Mouse (Mus musculus): ENCODE measurements at regions not wholly inside any gene's neighbourhood (a gene's known extent, or its start where the extent isn't known, plus 50 kb on each side); places are given as distances from the start of the nearest gene placed in this dataset.

DNA sequence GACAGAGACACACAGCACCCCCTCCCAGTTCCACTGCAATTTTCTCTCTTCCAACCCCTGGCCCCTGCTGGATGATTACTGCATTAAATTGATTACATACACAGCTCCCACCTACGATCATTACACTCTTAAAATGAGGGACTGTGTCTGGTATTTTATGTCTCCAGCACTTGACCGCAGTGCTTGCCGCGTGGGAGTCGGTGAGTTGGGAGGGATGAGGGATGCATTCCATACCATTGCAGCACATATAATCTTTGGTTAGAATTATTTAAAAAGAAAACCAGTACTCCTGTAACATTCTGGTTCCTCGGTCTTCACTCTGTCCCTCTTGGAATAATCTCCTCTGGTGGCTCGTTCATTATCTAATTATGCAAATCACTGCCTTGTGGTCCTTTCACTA, 230.2 kb upstream of the Far2 start:
- DNase-seq (ENCODE audit: extremely low read depth, insufficient read length, low spot score), result no peak

DNA sequence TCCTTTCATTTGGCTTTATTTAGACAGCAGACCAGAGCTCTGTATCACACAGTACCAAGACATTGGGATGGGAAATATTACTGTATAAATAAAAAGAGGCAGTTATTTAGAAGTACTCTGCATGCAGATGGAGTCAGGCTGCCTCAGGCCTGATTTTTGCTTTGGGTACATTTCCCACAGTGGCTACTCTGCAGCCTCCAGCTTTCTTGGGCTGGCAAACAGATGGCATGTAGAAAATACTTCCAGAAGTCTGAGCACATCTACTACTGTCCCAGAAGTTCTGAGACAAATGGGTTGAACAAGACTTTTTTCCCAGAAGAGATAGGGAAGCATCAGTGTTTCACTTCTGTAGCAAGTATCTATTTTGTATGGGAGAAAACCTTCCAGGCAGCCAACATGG, 229.8 kb upstream of the Far2 start:
- no peak for DNase-seq (ENCODE audit: extremely low read depth, insufficient read length, low spot score)

DNA sequence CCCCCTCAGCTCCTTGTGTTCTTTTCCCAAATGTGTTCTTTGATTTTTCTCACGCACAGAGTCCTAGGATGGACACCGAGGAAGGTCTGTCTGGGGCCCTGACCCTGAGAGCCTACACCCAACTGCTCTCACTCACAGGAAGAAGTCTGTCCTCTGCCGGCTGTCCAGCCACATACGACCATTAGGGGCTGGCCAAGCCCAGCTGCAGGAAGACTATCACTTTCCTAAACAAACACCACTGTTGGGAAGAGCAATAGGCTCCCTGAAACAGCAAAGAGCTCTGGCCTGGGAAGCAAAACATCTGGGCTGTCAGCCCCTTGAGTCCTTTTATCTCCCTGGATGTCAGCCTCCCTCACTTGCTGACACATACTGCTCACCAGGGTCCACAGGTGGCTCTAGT, 224.8 kb upstream of the Far2 start:
- no peak for DNase-seq (ENCODE audit: extremely low read depth, insufficient read length, low spot score)

DNA sequence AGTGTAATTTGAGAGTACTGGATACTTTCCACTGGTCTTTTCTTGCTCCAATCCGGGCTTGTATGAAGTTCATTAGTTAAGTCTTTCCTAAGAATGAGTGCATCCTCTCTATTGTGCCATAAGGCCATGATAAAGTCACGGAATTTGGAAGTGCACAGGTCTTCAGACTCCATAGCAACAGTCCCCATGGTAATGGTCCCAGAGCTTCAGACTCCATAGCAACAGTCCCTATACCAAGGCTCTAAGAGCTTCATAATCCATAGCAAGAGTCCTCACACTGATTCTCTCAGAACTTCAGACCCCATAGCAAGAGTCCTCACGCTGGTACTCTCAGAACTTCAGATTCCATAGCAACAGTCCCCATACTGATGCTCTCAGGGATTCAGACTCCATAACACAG, 214.5 kb upstream of the Far2 start:
- no peak for DNase-seq (ENCODE audit: extremely low read depth, insufficient read length, low spot score)

DNA sequence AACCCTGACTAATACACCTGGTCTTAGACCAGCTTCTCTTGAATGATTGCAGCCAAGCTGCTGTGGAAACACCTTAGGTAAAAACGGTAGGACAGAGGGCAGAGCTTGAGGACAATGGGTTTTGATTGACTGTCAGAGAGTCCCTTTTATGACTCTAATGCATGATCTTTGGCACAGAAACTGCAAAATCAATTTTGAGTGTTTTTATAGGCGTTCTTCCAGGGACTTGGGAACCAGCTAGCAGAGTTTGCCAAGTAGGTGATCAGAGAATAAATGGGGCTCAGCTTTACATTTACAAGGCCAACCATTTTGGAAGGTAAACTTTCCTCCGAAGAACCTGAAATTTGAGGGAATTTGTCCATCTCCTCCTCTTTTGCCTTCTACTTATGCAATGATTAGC, 213.6 kb upstream of the Far2 start:
- DNase-seq (ENCODE audit: extremely low read depth, insufficient read length, low spot score), result no peak

DNA sequence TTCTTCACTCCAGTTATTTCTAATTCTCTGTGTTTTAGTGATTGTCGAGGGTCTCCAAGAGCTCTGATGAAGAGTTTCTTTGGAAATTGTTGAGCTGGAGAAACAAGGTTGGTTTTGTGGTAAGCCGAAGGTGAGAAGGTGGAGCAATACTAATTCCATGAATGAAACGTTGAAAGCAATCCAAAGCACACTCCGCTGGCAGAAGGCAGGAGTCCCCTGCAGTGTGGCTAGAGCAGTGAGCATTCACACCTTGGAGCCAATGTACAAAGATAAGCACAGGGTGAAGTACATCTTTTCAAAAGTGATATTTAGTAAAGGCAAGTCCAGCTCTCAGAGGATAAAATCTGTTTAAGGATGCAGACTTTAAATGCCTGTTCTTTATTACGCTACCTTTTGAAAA, 208.2 kb upstream of the Far2 start:
- DNase-seq (ENCODE audit: extremely low read depth, insufficient read length, low spot score), result no peak

DNA sequence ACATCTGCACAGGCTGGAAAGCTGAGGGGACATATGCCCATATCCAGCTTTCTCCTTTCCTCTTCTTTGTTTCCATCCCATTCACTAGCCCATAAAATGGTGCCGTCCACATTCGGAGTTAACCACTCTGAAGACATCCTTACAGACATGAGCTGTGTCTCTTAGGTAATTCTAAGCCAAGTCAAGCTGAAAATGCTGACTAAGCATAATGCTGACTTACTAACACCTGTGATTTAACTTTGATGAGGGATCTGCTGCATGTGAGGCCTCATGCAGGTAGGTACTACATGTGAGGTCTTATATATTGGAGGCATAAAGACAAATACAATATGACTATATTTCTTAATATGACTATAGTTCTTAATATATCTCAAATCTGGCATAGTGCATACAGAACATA, 197.1 kb upstream of the Far2 start:
- no peak for DNase-seq (ENCODE audit: extremely low read depth, insufficient read length, low spot score)

DNA sequence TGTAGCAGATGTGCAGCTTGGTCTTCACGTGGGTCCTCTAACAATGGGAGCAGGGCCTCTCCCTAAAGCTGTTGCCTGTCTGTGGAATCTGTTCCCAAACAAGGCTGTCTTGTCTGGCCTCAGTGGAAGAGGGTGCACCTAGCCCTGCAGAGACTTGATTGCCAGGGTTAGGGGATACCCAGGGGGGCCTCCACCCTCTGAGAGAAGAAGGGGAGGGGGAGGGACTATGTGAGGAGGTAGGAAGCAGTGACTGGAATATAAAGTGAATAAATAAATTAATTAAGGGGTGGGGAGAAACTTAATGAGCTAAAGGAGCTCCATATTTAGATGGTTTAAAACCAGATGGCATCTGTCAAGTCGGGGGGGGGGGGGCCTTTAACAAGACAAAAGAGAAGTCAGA, 185.9 kb upstream of the Far2 start:
- no peak for DNase-seq (ENCODE audit: extremely low read depth, insufficient read length, low spot score)

DNA sequence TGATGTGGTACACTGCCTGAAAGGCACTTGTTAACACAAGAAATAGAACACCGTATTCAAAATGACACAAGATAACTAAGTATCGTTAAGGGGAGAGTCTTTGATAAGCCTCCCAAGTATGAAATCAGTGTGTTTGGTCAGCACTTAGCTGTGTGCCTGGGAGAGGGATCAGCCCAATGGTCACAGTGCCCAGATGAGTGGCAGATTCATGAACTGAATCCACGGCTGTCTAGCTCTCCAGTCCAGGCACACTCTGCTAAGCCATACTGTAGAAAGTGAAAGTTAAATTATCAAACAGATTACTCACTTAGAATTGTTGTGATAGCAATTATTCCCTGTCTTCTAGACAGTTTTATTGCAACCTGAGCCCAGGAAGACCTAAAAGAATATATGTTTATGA, 176.0 kb upstream of the Far2 start:
- no peak for DNase-seq (ENCODE audit: extremely low read depth, insufficient read length, low spot score)

DNA sequence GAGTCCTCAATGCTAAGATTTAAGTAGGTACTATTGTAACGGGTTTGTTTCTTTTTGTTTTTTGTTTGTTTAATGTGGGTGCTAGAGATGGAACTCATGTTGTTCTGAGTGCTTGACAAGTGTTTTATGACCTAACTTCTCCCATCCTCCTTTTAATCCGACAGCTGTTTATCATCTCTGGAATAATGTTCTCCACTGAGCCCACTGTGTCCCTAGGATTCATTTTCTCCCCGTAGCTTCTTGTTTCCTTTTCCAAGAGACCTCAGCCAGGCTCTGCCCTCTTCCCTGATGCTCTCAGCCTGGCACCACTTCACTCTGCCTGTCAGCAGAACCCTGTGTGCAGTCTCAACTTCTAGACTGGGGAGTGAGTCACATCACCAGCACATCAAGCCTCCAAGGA, 173.9 kb upstream of the Far2 start:
- no peak for DNase-seq (ENCODE audit: extremely low read depth, insufficient read length, low spot score)

DNA sequence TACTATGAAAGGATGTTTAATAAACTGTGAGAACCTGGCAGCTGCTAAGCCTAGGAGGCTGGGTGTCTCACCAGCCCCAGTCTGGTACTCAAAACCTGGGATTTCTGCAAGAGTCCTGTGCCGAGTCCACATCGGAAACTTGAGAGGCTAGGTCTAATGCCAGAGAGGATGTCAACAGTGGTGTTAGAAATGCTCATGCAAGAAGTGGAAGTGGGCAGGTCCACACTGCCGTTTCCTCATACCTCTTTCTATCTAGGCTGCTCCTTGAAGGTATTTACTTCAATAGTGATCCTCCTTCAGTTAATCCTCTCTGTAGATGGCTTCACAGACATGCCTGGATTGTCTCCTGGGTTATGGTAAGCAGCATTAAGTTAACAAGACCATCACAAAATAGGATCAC, 168.6 kb upstream of the Far2 start:
- DNase-seq (ENCODE audit: extremely low read depth, insufficient read length, low spot score), result no peak

DNA sequence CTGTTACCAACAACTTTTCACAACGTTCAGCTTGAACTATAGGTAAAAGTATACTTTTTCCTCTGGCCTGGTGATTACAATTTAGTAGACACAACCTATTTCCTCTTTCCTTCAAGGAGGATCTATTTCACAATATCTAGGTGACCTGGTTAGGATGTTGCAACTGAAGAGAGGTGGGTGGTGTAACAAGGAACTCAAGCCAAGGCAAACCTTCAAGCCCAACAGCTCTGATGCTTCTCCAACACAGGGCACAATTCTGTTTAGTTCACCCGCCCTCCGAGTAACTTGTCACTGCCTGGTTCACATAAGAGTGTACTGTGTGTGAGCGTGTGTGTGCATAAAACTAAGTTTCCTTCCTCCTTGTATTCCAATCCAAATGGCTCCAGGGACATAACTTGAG, 161.2 kb upstream of the Far2 start:
- no peak for DNase-seq (ENCODE audit: extremely low read depth, insufficient read length, low spot score)

DNA sequence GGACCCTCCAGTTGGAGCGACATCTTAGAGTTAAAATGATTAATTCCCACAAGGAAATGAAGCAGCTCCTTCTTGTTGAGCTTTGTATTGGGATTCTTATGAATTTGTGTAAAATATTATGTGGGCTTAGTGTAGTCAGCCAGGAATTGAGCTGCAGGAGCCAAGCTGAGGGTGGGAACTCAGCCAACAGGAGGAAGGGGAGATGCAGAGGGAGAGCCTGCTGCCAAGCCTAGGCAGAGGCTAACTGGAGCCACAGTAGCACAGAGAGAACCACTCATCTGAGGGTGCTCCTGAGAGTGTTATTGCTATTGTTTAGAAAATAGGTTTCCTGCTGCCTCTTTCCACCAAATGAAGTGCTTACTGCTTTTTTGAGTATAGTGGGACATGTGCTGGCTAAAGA, 127.4 kb upstream of the Far2 start:
- DNase-seq (ENCODE audit: extremely low read depth, insufficient read length, low spot score), result no peak

DNA sequence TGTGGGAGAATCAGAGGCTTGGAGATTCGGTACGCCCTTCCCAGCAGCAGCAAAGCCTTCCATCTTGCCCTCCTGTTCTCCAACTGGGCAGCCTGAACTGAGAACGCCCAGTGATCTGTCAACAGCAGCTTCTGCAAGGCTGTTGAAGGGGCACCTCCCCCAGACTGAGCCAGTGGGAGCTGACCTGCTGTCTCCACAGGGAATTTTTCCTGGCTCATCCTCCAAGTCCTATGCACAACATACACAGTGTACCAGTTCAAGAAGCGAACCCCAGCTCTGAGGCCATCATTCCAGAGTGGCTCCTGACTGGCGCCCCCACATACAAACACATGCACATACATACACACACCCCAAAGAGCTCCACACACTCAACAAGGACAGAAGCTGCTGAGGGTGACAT, 126.0 kb upstream of the Far2 start:
- DNase-seq (ENCODE audit: extremely low read depth, insufficient read length, low spot score), result no peak

DNA sequence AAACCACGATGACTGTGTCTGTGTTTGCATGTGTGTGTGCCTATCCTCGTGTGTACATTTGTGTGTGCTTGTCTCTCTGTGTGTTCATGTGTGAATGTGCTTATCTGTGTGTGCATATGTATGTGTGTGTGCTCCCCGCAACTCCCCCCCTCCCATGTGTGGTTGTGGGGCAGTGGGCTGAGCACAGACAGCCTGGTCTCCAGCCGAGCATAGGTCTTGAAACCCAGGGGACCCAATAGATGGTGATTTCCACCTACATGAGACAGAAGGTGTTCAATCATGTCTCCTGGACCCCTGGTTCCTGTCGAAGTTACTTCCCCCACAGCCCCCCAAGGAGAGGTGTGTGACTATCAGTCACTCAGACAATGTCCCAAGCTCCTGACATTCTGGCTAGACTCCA, 124.6 kb upstream of the Far2 start:
- no peak for DNase-seq (ENCODE audit: extremely low read depth, insufficient read length, low spot score)

DNA sequence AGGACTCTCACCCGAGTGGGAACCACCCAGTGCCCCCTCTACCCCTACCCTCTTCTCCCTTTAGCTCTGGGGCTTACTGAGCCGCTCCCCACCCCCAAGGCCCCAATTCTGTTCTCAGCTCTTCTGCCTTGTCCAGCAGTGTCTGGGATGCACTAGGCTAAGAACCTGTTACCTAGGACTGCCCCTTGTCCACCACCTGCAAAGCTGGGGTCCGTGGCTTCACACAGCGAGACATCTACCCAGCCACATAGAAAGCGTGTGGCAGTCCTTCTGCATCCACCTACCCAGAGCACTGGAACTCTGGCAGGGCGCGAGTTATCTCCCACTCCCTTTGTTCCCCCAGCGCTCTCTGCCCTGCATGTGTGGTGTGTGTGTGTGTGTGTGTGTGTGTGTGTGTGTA, 123.8 kb upstream of the Far2 start:
- DNase-seq (ENCODE audit: extremely low read depth, insufficient read length, low spot score), result no peak

DNA sequence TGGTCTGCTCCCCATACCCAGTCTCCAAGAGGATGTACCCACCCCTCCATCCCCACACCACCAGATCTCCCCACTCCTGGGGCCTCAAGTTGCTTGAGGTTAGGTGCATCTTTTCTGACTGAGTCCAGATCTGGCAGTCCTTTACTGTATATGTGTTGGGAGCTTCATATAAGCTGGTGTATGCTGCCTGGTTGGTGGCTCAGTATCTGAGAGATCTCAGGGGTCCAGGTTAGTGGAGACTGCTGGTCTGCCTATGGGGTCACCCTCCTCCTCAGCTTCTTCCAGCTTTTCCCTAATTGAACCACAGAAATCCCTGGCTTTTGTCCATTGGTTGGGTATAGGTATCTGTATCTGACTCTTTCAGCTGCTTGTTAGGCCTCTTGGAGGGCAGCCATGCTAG, 118.1 kb upstream of the Far2 start:
- no peak for DNase-seq (ENCODE audit: extremely low read depth, insufficient read length, low spot score)

DNA sequence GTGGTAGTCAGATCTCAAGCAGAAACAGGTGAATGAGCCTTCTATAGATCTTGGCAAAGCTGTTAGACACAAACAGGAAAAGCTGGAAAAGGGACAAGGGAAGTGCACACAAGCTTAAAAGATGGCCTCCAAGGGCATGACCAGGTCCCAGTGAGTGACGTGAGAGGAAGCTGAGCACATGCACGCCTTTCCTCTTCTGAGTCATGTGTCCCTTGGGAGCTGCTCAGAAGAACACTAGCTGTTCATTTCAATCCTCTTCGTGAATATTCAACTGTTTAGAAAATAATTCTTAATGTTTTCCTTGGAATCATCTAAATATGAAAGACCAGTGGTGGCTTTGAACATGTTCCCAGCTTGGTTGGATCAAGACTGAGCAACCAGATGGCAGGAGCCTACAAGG, 103.0 kb upstream of the Far2 start:
- DNase-seq (ENCODE audit: extremely low read depth, insufficient read length, low spot score), result no peak

DNA sequence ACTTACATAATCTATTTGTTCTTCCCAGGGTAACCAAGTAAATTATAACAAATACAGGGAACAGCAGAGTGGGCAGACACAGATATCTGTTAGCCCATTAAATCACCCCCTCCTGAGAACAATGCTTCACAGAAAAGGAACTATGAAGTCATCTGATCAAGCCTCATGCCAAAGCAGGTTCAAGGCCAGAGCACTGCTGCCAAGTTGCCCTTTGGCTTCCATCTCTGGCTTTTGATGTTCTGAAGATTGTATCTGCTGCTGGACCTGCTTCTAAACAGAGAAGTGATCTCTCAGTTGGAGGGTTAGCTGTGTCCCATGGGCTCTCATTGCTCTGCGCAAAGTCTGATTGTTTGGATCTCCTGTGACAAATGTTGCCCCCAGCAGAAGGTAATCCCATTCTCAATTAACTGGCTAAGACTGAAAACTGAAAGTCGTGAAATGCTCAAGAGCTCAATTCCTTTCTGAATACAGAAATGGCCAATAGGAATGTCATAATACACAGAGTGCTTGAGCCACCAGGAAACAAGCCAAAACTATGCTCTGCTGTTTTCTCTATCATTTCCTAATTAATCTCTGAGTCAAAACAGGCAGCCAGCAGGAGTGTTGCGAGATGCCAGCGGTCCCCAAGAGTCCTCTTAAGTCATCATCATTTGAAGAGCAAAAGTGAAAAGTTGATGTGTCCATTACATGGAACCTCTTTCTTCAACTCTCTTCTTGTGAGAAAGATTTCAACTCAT, 102.0 kb upstream of the Far2 start:
- DNase-seq (ENCODE audit: extremely low read depth, insufficient read length, low spot score), result no peak

DNA sequence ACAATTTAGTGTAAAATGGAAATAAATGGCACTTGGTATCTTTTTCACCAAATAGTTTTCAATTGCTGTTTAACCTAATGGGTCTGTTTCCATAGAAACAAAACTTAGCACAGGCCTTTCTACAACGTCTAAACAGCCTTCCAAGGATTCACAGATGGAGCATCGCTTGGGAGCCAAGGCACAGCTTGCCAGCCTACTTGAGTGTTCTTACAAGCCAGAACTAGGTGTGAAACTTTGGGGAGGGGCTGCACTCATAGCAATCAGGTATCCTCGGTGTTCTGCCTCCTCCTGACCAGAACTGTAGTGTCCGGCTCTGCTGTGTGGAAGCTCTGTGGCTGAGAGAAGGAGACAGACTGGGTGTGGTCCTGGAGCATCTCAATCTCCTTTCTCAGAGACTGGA, 99.1 kb upstream of the Far2 start:
- DNase-seq (ENCODE audit: extremely low read depth, insufficient read length, low spot score), result no peak

DNA sequence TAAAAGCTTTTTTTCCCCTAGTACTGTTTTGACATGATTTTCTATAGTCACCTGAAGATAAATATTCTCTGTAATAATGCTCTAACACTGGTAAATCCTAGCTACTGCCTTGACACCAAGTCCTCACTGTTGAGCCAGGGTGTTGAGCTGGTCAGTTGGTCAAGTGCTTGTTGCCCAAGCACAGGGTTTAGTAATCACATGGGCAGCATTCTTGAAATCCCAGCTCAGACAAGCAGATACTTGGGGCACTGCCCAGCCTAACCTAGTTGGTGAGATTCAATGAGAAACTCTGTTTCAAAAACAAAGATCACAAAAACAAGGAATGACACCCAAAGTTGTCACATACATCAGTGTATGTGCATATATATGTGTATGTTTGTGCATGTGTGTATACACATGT, 95.4 kb upstream of the Far2 start:
- no peak for DNase-seq (ENCODE audit: extremely low read depth, insufficient read length, low spot score)

DNA sequence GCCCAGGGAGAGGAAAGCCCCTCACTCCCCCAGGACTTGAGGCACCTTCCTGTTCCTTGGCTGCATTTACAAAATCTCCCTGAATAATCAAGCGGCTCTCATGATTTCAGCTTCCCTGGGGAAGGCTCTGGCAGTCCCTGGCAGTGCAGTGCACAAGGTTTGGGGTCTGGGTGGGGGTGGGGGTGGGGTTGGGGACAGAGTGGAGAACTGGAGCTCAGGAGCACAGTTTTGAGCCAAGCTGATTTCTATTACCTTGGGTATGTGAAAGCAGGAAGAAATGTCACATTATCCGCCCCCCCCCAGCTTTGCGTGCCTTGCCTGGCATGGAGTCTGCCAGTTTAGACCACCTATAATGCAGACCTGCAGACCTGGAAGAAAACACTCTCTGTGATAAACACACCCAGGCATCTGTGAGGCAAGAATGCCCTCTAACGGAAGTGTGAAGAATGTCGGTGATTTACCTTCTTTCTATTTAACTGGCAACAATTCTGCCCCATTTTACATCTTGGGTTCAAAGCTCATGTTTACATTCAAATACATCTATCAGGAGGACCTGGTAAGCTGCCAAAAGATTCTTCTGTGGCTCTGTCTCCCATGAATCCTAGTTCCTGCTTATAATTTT, 93.9 kb upstream of the Far2 start:
- DNase-seq (ENCODE audit: extremely low read depth, insufficient read length, low spot score), result no peak

DNA sequence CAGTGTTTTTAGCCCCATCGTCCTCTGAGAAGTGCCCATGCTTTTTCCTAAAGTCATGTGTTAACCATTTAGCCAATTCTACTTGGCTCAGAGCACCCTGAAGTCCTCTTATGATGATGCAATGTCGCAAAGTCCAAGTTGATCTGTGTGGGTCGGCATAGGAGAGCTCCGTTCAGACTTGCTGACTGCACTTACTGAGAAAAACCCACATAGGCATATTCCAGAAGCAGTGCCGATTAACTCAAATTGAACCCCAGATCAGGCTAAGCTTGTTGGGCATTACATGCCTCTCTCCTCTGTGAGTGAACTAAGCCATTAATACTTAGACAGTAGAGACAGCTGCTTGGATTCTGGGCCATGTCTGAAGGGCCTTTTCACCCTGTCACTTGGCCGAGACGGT, 93.3 kb upstream of the Far2 start:
- DNase-seq (ENCODE audit: extremely low read depth, insufficient read length, low spot score), result no peak

Measured in 3134 (cell line).